Mouse (Mus musculus) adrenal gland, adult (tissue): Measurements from ENCODE around the gene Sfxn5.
A peak's percentile ranks its signal among the peaks of the same experiment; 100 is the strongest.

ENCODE experiments used
- DNase-seq, 2 experiments: peaks; one replicate each; pipeline ENCODE4 v3.0.0; 2022 to 2023; ENCODE audit warnings: low spot score in 1 of 2; ENCODE audit not compliant: inconsistent age in 2 of 2

Sfxn5 gene

GRCm38 (mm10) chr6:85206182-85206938 is 126.9 kb downstream of the Sfxn5 start:
- no peak for DNase-seq

GRCm38 (mm10) chr6:85197951-85198350 is 135.3 kb downstream of the Sfxn5 start:
- DNase-seq, result no peak

DNA sequence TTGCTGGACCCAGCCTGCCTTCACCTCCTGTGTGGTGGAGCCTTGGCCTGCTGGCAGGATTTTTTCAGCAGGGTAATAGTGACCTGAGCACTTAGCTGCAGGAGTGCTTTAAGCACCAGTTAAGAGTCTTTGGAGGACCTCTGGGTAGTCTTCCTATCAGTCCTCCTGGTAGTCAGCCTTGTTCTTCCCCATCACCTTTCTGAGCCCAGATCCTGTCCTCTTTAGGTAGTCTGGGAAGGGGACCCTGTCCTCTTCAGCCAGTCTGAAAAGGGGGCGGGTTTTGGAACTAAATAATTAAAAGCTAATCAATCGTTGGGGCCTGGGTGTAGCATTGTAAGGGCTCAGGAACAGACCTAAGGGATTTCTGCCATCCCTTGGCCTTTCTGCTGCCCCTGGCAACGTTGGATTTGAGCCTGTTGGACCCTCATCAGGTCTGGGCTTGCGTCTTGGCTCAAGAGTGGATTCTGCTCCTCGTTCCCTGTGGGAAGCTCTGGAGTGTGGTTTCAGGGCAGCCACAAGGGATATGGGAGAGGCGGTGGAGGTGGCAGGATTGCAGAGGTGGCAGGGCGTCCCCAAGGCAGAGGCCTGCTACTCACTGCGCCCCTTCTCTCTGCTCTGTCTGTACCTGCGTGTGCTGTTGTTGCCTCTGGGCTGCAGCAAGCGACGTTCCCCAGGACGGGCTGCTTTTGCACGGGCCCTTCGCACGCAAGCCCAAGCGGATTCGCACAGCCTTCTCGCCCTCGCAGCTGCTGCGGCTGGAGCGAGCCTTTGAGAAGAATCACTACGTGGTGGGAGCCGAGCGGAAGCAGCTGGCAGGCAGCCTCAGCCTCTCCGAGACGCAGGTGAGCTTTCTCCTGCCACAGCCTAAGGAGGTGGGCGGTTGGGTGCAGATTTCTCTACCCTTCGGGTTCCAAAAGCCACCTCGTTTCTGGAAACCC is 139.6 kb downstream of the Sfxn5 start:
- DNase-seq, result no peak

GRCm38 (mm10) chr6:85191751-85192440 is 141.3 kb downstream of the Sfxn5 start:
- DNase-seq, result no peak

- DNase-seq, result no peak
These were observed 142.6 kb downstream of the Sfxn5 start for GRCm38 (mm10) chr6:85190671-85191070.

- DNase-seq, result peak; percentile 18 to 76
These were observed 143.2 kb downstream of the Sfxn5 start for GRCm38 (mm10) chr6:85189911-85190591.

DNA sequence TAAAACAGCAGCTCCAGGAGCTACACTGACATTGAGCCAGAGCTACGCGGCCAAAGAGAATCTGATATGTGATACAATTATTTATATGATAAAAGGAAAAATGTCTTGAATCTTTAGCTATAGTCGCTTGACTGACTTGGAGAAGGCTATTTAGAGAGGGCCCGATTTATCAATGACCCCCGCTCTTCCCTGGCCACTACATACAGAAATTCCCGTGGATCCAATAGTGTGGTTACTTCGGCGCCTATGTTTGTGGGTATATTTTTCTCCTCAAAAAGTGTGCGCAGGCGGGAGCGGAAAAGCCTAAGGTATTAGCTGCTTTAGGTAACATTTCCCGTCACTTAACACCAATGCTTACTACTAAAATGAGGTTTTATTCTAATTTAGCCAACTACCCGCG is 143.9 kb downstream of the Sfxn5 start:
- no peak for DNase-seq

DNA sequence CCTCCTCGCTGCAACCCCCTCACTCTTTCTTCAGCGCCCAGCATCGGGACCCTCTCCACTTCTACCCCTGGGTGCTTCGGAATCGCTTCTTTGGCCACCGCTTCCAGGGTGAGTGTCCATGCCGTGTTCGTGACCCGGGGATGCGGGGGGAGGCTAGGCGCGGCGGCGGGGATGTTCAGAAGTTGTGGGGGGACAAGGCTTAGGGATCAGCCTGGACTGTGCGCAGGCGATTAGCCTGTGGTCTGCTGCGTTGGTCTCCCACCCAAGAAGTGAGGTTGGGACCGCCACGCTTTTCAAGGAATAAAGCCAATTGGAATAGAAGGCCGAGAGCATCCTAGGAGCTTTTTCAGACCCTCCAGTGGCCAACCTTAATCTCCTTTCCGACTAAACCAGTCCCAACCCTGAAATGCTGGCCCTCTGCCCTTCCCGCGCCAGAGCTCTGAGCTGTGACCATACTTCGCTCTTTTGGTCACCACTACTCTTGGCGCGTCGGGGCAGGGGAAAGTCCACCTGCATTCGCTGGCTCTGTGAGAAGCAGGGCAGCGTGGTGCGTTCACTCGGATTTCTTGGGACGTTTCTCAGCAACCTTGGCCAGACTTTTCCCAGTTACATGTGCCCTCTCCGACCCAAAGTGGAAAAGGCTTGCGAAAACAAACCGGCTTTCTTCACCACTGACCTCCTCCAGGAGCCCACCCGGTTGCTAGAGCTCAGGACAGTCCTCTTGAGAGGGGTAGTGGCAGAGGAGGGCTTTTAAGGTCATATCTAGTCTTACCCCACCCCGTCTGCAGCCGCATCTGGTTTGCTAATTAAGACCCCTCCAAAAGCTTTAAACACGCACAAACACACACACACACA is 144.7 kb downstream of the Sfxn5 start:
- peak in 1 of 2 experiments; percentile 28 for DNase-seq

DNA sequence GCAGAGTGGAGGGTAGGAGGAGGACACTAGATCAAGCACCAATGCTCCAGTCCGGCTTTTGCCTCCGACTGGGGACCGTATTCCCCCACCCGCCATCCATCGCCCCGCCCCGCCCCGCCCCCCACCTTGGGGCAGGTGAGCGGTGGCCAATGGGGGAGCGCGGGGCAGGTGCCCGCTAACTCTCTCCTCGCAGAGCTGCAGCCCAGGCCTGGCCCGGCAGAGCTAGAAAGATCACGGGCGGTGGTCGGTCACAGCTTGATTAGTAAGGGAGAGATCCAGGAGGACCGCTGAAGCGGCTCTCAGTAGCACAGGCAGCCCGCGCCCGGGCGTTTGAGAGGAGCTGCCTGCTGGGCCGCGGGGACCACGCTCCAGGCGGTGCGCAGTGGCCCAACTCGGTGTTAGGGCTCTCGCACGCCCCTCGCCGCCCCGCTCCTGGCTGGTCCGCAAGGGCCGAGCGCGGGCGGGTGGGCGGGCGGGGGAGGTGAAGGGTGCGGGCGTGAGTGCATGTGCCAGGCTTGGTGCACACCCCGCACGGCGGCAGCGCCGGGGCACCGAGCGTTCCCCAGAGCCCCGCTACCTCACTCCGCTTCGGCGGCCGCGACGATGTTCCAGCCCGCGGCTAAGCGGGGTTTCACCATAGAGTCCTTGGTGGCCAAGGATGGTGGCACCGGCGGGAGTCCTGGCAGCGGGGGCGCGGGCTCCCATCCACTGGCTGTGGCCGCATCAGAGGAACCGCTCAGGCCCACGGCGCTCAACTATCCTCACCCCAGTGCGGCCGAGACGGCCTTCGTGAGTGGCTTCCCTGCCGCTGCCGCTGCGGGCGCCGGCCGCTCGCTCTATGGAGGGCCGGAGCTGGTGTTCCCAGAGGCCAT is 145.6 kb downstream of the Sfxn5 start, which contains the start of gene Emx1:
Gene Emx1 (plus strand): TSS at position 99 of the 872 bp plus-strand sequence.
- peak in 1 of 2 experiments; percentile 66 for DNase-seq

DNA sequence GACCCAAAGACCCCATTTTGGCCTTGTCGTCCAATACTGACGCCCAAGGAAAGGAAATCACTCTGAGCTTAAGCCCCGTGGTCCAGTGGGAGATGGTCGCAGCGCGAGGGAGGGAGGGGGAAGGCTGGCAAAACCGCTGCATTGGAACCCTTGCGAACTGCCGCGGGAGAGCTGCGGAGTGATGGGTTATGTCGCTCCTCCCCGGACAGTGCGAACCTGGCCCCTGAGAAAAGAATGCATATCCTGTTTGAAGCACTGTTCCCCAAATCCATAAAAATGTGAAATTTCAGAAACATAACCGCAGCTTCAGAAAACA is 146.5 kb downstream of the Sfxn5 start:
- no peak for DNase-seq

DNA sequence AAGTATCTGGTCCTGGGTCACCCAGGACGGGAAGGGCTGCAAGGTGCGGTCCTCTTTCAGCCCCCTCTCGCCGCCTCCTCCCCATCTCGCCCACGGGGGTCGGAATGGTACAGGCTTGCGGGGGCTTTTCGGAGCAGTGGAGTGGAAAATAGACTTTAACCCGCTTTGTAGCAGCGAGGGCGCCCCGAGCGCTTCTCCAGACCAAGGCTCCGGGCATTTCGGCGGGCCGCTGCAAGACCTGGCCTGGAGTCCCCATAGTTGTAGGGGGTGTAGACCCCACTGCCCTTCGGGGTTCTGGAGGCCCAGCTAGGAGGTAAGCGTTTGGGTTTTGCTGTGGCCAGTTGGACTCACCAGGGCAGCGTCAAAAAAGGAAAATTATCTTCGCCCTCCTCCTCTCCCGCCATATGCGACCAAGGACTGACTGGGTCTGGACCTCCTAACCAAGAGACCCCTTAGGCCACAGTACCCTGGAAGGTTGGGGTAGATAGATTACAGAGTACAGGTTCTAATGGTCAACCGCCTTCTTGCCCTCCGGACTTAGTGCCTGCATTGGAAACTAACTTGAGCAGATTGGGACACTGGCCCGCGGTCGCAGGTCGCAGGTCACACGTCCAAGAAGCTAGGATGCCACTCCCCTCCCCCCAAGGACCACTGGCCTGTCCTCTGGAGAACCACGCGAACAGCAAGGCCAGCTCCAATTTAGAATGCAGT is 147.0 kb downstream of the Sfxn5 start:
- peak in 1 of 2 experiments; percentile 29 for DNase-seq

DNA sequence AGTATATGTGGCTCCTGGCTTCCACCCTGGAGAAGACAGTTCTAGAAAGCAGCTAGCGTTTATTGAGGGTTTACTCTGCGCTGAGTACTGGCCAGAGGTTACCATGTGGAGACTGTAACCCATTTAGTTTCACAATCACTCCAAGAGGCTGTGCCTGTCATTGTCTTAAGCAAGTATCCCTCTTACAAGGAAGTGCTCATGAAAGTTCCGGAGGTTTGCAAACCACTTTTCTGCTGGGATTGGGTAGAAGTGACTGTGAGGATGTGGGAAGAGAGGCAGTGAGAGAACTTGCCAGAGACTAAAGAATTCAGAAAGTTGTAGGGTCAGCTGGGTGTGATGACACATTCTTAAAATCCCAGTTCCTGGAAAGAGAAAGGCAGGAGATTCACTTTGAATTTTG is 149.3 kb downstream of the Sfxn5 start:
- DNase-seq, result no peak

DNA sequence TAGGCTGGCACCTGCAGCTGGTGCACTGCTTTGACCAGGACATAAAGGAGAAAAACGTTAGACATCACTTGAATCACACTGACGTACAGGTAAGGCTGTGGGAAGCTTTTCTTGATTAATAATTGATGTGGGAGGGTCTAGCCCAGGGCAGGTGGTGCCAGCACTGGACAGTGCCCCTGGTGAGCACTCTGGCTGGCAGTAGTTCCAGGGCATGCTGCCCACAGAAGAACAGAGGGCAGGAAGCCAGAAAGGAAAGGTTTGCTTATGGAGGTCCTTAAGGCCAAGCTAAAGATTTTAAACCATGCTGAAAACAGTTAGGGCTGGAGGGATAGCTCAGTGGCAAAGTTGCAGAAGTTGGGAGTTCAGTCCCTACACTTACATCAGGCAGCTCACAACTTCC is 153.2 kb downstream of the Sfxn5 start:
- DNase-seq, result no peak

DNA sequence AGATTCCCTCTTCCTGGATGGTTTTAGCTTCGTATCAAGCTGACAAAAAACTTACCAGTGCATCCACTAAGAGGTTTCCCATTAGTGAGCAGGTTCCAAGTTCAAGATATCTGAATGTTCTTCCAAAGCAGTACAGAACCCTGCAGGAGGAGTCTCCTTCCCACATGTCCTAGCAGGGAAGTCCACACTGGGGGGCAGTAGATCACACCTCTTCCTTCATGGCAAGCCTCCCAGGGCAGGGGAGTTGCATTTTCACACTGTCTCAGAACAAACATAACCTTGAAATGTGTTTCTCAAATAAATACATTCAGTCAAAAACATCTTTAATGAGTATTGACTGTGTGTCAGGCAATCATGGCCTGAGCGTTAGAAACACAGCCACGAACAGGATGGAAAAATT is 153.7 kb downstream of the Sfxn5 start:
- no peak for DNase-seq

GRCm38 (mm10) chr6:85165440-85165921 is 167.7 kb downstream of the Sfxn5 start:
- DNase-seq, result no peak
